Mouse (Mus musculus) kidney, postnatal 14 days (tissue): ENCODE data around the gene Rptor.
A peak's percentile ranks its signal among the peaks of the same experiment; 100 is the strongest.

Experiments used
- DNase-seq: peaks from one replicate; pipeline ENCODE4 v3.0.0; 2022; ENCODE audit warnings: mixed read lengths

The Rptor gene

GRCm38 (mm10) chr11:119694146-119694860 is 91.6 kb downstream of the Rptor start:
- no peak for DNase-seq

GRCm38 (mm10) chr11:119696401-119696800 is 93.7 kb downstream of the Rptor start:
- no peak for DNase-seq

GRCm38 (mm10) chr11:119705381-119706066 is 102.8 kb downstream of the Rptor start:
- DNase-seq: no peak

GRCm38 (mm10) chr11:119707259-119707658 is 104.6 kb downstream of the Rptor start:
- DNase-seq: no peak

- no peak for DNase-seq
Observed at GRCm38 (mm10) chr11:119709239-119709638, 106.5 kb downstream of the Rptor start.

- no peak for DNase-seq
Observed at GRCm38 (mm10) chr11:119710338-119710737, 107.6 kb downstream of the Rptor start.

- DNase-seq: no peak
Observed at GRCm38 (mm10) chr11:119710822-119711221, 108.1 kb downstream of the Rptor start.

- DNase-seq: no peak
Observed at GRCm38 (mm10) chr11:119715437-119715836, 112.7 kb downstream of the Rptor start.

GRCm38 (mm10) chr11:119715841-119716596 is 113.3 kb downstream of the Rptor start:
- no peak for DNase-seq

GRCm38 (mm10) chr11:119718115-119718514 is 115.4 kb downstream of the Rptor start:
- no peak for DNase-seq

- no peak for DNase-seq
Observed at GRCm38 (mm10) chr11:119720101-119721048, 117.7 kb downstream of the Rptor start.

GRCm38 (mm10) chr11:119724709-119725108 is 122.0 kb downstream of the Rptor start:
- DNase-seq: no peak

- no peak for DNase-seq
Observed at GRCm38 (mm10) chr11:119731382-119731781, 128.7 kb downstream of the Rptor start.

- DNase-seq: no peak
Observed at GRCm38 (mm10) chr11:119732362-119732761, 129.7 kb downstream of the Rptor start.

- no peak for DNase-seq
Observed at GRCm38 (mm10) chr11:119732961-119733656, 130.4 kb downstream of the Rptor start.

- no peak for DNase-seq
Observed at GRCm38 (mm10) chr11:119733657-119733990, 130.9 kb downstream of the Rptor start.

GRCm38 (mm10) chr11:119735152-119735551 is 132.4 kb downstream of the Rptor start:
- no peak for DNase-seq

- DNase-seq: no peak
Observed at GRCm38 (mm10) chr11:119738990-119739846, 136.5 kb downstream of the Rptor start.

- peak; percentile 8 for DNase-seq
Observed at GRCm38 (mm10) chr11:119741401-119741800, 138.7 kb downstream of the Rptor start.

- no peak for DNase-seq
Observed at GRCm38 (mm10) chr11:119744436-119744835, 141.7 kb downstream of the Rptor start.

- no peak for DNase-seq
Observed at GRCm38 (mm10) chr11:119745333-119745732, 142.6 kb downstream of the Rptor start.
